Mouse (Mus musculus): Measurements from ENCODE around the gene Yif1a. TPM values are rescaled to one million over a fixed set of nuclear protein-coding genes. Genes with fewer than 3 reads are reported as not detected.

The Yif1a gene
- polyA plus RNA-seq, 1 experiment from 2014 or later = 110 TPM

- Histone ChIP-seq H3K27me3 (ENCODE audit: control insufficient read depth, insufficient read depth, low read length) (no peaks in the 10 kb centered on the region), H3K4me1 (ENCODE audit: control insufficient read depth, insufficient read depth, low read length) (peaks cover 34% of the 10 kb centered on the region), H3K4me2 (ENCODE audit: low read depth, low read length) (no peak overlapping the region), H3K9ac (ENCODE audit: low read length) (no peak overlapping the region), H3K4me3 (replicated peaks; ENCODE audit: low read length) (no peak overlapping the region), H3K9me3 (replicated peaks; ENCODE audit: control insufficient read depth, low read length) (no peaks in the 10 kb centered on the region), H3K27ac (ENCODE audit: low read length) (no peak overlapping the region), H3K36me3 (ENCODE audit: control insufficient read depth, insufficient read depth, low read length) (no peaks in the 10 kb centered on the region)
- 75% methylated on average over 12 of the region's 12 CpGs for WGBS
- no peak for ATAC-seq (ENCODE audit: insufficient read depth, low FRiP score)
Observed at GRCm38 (mm10) chr19:5093481-5094242, 5.3 kb downstream of the Yif1a start.

- Histone ChIP-seq H3K4me2 (ENCODE audit: low read depth, low read length) (no peak overlapping the region), H3K4me1 (ENCODE audit: control insufficient read depth, insufficient read depth, low read length) (peaks cover 31% of the 10 kb centered on the region)
- peak; percentile 58; the same call in 1 of the 2 replicates for ATAC-seq (ENCODE audit: insufficient read depth, low FRiP score)
Observed at GRCm38 (mm10) chr19:5094243-5094632, 5.9 kb downstream of the Yif1a start.

GRCm38 (mm10) chr19:5094746-5095417 lies 6.5 kb downstream of the Yif1a start:
- Histone ChIP-seq H3K27me3 (ENCODE audit: control insufficient read depth, insufficient read depth, low read length) (no peaks in the 10 kb centered on the region), H3K36me3 (ENCODE audit: control insufficient read depth, insufficient read depth, low read length) (peaks cover under 1% of the 10 kb centered on the region; the same call in 1 of the 2 replicates), H3K9me3 (replicated peaks; ENCODE audit: control insufficient read depth, low read length) (no peaks in the 10 kb centered on the region), H3K9ac (ENCODE audit: low read length) (no peak overlapping the region; the same call in 1 of the 2 replicates), H3K4me1 (ENCODE audit: control insufficient read depth, insufficient read depth, low read length) (peaks cover 26% of the 10 kb centered on the region), H3K4me3 (replicated peaks; ENCODE audit: low read length) (no peak overlapping the region), H3K4me2 (ENCODE audit: low read depth, low read length) (no peak overlapping the region), H3K27ac (ENCODE audit: low read length) (no peak overlapping the region)
- WGBS = 45% methylated on average over 11 of the region's 11 CpGs
- no peak for ATAC-seq (ENCODE audit: insufficient read depth, low FRiP score)

More at GRCm38 (mm10) chr19:5094243-5094632, 5.9 kb downstream of the Yif1a start:
- no peak overlapping the region; the same call in 1 of the 2 replicates for H3K4me3 ChIP-seq (replicated peaks; ENCODE audit: low read length)
- no peaks in the 10 kb centered on the region for H3K9me3 ChIP-seq (replicated peaks; ENCODE audit: control insufficient read depth, low read length)
- H3K27me3 ChIP-seq (ENCODE audit: control insufficient read depth, insufficient read depth, low read length) = no peaks in the 10 kb centered on the region
- WGBS = 2% methylated on average over 21 of the region's 21 CpGs
- no peak overlapping the region; the same call in 1 of the 2 replicates for H3K9ac ChIP-seq (ENCODE audit: low read length)
- no peak overlapping the region for H3K27ac ChIP-seq (ENCODE audit: low read length)
- no peaks in the 10 kb centered on the region for H3K36me3 ChIP-seq (ENCODE audit: control insufficient read depth, insufficient read depth, low read length)

- no peak overlapping the region for H3K9ac ChIP-seq (ENCODE audit: low read length)
Observed at GRCm38 (mm10) chr19:5095887-5096474, 7.6 kb downstream of the Yif1a start.

GRCm38 (mm10) chr19:5097521-5098362 lies 9.4 kb downstream of the Yif1a start:
- H3K36me3 ChIP-seq (ENCODE audit: control insufficient read depth, insufficient read depth, low read length) = peaks cover 3% of the 10 kb centered on the region
- H3K4me1 ChIP-seq (ENCODE audit: control insufficient read depth, insufficient read depth, low read length) = peaks cover 26% of the 10 kb centered on the region
- no peaks in the 10 kb centered on the region for H3K27me3 ChIP-seq (ENCODE audit: control insufficient read depth, insufficient read depth, low read length)
- H3K4me3 ChIP-seq (replicated peaks; ENCODE audit: low read length) = peak overlapping the region; percentile 60
- 4% methylated on average over 30 of the region's 31 CpGs for WGBS
- H3K27ac ChIP-seq (ENCODE audit: low read length) = no peak overlapping the region
- peak overlapping the region; percentile 99 for H3K4me2 ChIP-seq (ENCODE audit: low read depth, low read length)
- H3K9ac ChIP-seq (ENCODE audit: low read length) = peak overlapping the region; percentile 85
- no peak for ATAC-seq (ENCODE audit: insufficient read depth, low FRiP score)
- H3K9me3 ChIP-seq (replicated peaks; ENCODE audit: control insufficient read depth, low read length) = no peaks in the 10 kb centered on the region

More at GRCm38 (mm10) chr19:5095887-5096474, 7.6 kb downstream of the Yif1a start:
- no peak overlapping the region for H3K4me2 ChIP-seq (ENCODE audit: low read depth, low read length)
- no peak for ATAC-seq (ENCODE audit: insufficient read depth, low FRiP score)
- peaks cover 26% of the 10 kb centered on the region for H3K4me1 ChIP-seq (ENCODE audit: control insufficient read depth, insufficient read depth, low read length)
- no peak overlapping the region for H3K4me3 ChIP-seq (replicated peaks; ENCODE audit: low read length)
- H3K9me3 ChIP-seq (replicated peaks; ENCODE audit: control insufficient read depth, low read length) = no peaks in the 10 kb centered on the region
- peaks cover 3% of the 10 kb centered on the region; the same call in 1 of the 2 replicates for H3K36me3 ChIP-seq (ENCODE audit: control insufficient read depth, insufficient read depth, low read length)
- WGBS = 13% methylated on average over 9 of the region's 9 CpGs
- H3K27ac ChIP-seq (ENCODE audit: low read length) = no peak overlapping the region
- no peaks in the 10 kb centered on the region for H3K27me3 ChIP-seq (ENCODE audit: control insufficient read depth, insufficient read depth, low read length)

GRCm38 (mm10) chr19:5098363-5099143 lies 10.2 kb downstream of the Yif1a start, which contains the start of gene Cnih2:
Cnih2 (minus strand) TSS chr19:5098521.
- peak within 1 kb of the TSS; percentile 85 for H3K9ac ChIP-seq (ENCODE audit: low read length)
- no peak within 1 kb of the TSS for H3K27ac ChIP-seq (ENCODE audit: low read length)
- WGBS = 4% methylated on average over 48 of the region's 48 CpGs
- ATAC-seq (ENCODE audit: insufficient read depth, low FRiP score) = peak; percentile 72; the same call in 1 of the 2 replicates
- H3K4me1 ChIP-seq (ENCODE audit: control insufficient read depth, insufficient read depth, low read length) = peaks cover 26% of the 10 kb centered on the region
- H3K36me3 ChIP-seq (ENCODE audit: control insufficient read depth, insufficient read depth, low read length) = peaks cover 3% of the 10 kb centered on the region
- H3K4me3 ChIP-seq (replicated peaks; ENCODE audit: low read length) = peak within 1 kb of the TSS; percentile 60
- peak within 1 kb of the TSS; percentile 99 for H3K4me2 ChIP-seq (ENCODE audit: low read depth, low read length)
- H3K9me3 ChIP-seq (replicated peaks; ENCODE audit: control insufficient read depth, low read length) = no peaks in the 10 kb centered on the region
- no peaks in the 10 kb centered on the region for H3K27me3 ChIP-seq (ENCODE audit: control insufficient read depth, insufficient read depth, low read length)

GRCm38 (mm10) chr19:5106074-5106473 lies 17.7 kb downstream of the Yif1a start:
- no peaks in the 10 kb centered on the region for H3K27me3 ChIP-seq (ENCODE audit: control insufficient read depth, insufficient read depth, low read length)
- H3K36me3 ChIP-seq (ENCODE audit: control insufficient read depth, insufficient read depth, low read length) = peaks cover 18% of the 10 kb centered on the region
- 5% methylated on average over 9 of the region's 9 CpGs for WGBS
- H3K4me1 ChIP-seq (ENCODE audit: control insufficient read depth, insufficient read depth, low read length) = peaks cover 16% of the 10 kb centered on the region
- ATAC-seq (ENCODE audit: insufficient read depth, low FRiP score) = no peak
- H3K4me2 ChIP-seq (ENCODE audit: low read depth, low read length) = peak overlapping the region; percentile 89
- H3K9ac ChIP-seq (ENCODE audit: low read length) = peak overlapping the region; percentile 85
- H3K4me3 ChIP-seq (replicated peaks; ENCODE audit: low read length) = peak overlapping the region; percentile 77
- H3K27ac ChIP-seq (ENCODE audit: low read length) = peak overlapping the region; percentile 96
- H3K9me3 ChIP-seq (replicated peaks; ENCODE audit: control insufficient read depth, low read length) = no peaks in the 10 kb centered on the region

- peaks cover 16% of the 10 kb centered on the region for H3K4me1 ChIP-seq (ENCODE audit: control insufficient read depth, insufficient read depth, low read length)
- H3K27me3 ChIP-seq (ENCODE audit: control insufficient read depth, insufficient read depth, low read length) = no peaks in the 10 kb centered on the region
- peak within 1 kb of the TSS; percentile 77 for H3K4me3 ChIP-seq (replicated peaks; ENCODE audit: low read length)
- WGBS = 0% methylated on average over 46 of the region's 46 CpGs
- peak within 1 kb of the TSS; percentile 96 for H3K27ac ChIP-seq (ENCODE audit: low read length)
- peak within 1 kb of the TSS; percentile 85 for H3K9ac ChIP-seq (ENCODE audit: low read length)
- H3K4me2 ChIP-seq (ENCODE audit: low read depth, low read length) = peak within 1 kb of the TSS; percentile 89
- peaks cover 18% of the 10 kb centered on the region for H3K36me3 ChIP-seq (ENCODE audit: control insufficient read depth, insufficient read depth, low read length)
- ATAC-seq (ENCODE audit: insufficient read depth, low FRiP score) = peak; percentile 94
- H3K9me3 ChIP-seq (replicated peaks; ENCODE audit: control insufficient read depth, low read length) = no peaks in the 10 kb centered on the region
Observed at GRCm38 (mm10) chr19:5106731-5107191, 18.4 kb downstream of the Yif1a start, which contains the start of gene Rab1b. Rab1b (minus strand) TSS chr19:5107072.

All from stomach, embryonic 16.5 days (tissue).